Mouse (Mus musculus): ENCODE measurements around the gene Mllt10.
A peak's percentile ranks its signal among the peaks of the same experiment; 100 is the strongest.

Gene Mllt10

DNA sequence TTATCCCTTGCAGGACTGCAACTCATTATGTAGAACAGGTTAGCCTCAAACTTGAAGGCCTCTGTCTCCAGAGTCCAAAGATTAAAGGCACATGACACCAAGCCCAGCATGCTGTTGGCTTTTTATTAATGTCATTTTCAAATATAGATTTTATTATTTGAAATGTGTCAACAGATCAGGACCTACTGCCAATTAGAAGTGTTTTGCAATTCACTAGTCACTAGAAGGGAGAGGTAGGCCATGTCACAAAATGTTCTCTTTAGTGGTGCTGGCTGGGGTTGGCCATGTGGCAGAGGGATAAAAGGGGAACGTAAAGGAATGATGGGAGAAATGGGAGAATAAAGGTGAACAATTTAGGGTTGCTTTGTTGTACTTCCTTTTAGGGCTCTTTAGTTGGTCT lies 38.8 kb downstream of the Mllt10 start:
- DNase-seq, result no peak

DNA sequence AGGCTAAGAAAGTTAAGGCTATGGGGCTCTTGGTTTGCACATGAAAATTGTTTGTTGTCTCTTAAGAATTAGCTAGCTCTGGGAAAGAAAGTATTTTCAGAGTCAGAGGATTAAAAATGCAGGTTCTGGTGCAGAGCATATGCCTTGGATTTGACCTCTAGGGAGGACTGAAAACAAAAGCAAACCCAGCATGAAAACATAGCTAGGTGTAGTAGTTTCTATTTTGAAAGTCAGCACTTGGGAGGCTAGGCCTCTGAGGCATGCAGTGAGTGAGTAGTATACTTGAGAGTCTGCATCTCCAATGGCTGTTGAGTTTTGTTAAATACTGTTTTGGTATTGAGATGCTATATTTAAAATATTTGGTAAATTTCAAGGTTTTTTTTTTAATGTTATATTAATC lies 39.3 kb downstream of the Mllt10 start:
- DNase-seq, result no peak

DNA sequence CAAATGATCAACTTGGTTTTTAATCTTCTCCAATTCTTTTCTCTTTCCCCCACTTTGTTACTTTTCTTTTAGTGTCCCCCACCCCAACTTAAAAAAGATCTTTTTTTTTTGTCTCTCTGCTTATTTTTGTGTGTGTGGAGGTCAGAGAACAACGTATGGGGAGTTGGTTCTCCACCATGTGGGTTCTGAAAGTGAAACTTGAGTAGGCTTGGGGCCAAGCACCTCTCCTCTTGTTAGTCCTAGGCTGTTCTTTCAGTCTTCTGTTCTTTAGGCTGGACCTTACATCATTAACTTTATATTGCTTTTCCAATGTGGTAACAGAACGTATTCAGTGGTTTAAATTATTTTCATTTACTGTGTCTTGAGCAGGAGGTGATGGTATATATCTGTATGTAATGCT lies 40.8 kb downstream of the Mllt10 start:
- no peak for DNase-seq

DNA sequence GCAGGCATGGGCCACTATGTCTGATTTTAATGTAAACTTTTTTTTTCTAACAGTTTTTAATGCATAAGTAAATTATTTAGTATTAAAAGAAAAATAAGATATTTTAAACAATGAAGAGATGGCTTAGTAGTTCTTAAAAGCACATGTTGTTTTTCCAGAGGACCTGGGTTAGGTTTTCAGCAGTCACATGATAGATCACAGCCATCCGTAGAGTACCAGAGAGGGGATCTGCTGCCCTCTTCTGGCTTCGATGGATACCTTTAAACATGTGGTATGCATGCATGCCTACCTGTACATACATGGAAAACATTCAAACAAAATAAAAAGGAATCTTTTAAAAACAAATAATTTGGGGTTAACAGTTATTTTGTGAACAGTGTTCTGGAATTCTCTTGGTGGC lies 45.9 kb downstream of the Mllt10 start:
- peak; percentile 31 to 51 for DNase-seq

DNA sequence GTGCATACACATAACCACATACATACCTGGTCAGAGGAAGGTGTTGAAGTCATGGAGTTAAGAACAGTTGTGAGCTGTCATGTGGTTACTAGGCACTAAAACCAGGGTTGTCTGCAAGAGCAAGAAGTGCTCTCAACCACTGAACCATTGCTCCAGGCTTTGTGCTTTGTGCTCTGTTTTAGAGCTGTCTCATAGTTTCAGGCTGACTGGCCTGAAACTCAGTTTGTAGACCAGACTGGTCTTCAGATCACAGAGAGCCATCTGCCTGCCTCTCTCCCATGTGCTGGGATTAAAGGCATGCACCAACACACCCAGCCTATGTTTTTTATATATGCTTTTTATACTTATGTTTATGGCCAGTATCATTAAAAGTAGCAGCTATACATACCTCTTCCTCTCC lies 52.5 kb downstream of the Mllt10 start:
- no peak for DNase-seq

DNA sequence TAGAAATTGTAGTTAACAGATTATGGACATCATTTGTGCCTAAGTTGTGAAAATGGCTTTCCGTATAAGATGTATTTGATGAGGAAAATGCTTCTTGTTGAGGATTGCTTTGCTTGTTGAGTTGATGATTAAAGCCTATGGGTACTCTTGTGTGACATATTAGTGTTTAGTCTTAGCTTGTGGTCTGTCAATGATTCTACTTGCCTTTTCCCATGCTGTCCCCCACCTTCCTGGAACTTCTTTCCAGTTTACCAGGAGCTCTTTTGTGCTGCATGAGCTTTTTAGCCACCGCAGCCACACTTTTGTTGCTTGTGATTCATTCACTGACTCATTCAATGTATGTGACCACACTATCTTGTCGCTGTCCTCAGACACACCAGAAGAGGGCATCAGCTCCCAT lies 53.2 kb downstream of the Mllt10 start:
- peak in 1 of 2 experiments; percentile 14 for DNase-seq

DNA sequence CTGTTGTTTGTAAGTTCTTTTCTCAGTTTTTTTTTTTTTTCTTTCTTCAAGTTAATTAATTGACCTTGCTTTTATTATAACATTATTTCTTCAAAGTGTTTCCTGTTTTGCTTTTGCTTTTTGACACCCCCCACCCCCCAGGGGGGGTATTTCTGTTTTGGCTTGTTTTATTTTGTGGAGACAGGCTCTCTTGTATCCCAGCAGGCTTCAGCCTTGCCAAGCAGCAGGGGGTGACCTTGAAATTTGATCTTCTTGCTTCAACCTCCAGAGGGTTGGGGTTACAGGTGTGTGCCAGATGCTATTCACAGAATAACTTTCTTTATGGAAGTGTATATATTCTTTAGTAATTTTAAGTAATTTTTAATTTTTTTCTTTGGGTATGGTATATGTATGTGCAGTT lies 56.4 kb downstream of the Mllt10 start:
- DNase-seq, result peak; percentile 43 to 60

DNA sequence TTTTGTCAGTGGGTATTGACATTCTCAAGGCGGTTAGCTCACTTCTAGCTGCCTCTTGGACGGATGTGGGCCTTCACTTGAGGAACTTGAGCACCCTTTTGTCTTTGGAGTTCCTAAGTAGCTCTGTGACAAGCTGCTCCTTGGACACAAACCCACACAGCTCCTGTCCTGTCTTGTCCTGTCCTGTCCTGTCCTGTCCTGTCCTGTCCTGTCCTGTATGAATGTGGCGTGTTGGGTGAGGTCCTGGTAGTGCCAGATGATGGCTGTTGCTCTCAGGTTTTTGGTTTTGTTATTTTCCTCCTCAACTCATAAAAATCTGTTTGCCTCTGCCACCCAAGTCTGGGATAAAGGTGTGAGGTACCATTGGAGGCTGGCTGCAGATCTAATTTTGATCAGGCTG lies 61.4 kb downstream of the Mllt10 start:
- DNase-seq, result no peak

DNA sequence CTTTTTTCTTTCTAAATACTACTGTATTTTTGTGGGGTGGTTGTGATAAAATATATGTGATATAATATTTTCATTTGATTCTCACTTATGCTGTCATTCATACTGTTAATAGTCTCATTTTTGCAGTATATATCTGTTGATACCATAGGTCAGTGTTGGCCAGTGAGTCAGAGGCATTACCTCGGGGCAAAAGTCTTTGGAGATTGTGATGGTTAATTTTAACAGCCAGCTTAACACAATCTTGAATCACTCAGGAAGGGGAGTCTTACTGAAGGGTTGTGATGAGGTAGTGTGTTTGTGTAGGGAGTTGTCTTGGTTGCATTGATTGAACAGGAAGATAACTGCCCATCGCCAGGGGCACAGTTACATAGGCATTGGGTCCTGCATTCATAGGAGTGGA lies 83.1 kb downstream of the Mllt10 start:
- no peak for DNase-seq

DNA sequence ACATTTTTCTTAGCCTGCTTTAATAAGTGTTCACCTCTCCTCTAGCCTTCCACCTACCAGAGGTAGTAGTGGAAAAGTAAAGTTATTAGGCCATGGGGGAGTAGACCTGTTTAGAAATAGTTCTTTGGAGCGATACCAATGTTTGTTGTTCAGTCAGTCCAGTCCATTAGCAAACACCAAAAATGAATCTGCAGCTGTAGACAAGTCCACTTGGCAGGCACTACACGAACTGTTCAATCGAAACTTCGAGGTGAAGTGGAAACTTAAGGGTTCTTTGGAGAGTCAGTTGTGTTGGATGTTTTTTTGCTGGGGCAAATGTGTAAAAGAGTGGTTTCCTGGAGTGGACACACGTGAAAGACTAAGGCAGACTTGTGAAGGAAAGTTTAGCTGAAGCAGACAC lies 84.6 kb downstream of the Mllt10 start:
- DNase-seq, result no peak

DNA sequence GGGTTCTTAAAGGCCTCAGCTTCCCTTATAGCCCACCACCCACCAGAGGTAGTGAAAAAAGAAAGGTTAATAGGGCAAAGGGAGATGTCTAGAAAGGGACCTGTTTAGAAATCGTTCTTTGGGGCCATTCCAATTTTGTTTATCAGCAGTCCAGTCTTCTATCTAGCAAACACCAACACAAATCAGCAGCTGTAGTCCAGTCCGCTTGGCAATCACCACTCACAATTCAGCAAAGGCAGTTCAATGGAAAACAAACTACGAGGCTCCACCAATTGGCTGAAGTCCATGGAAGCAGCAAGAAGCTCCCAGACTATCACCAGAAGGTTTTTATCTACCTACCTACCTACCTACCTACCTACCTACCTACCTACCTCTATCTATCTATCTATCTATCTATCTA lies 101.1 kb downstream of the Mllt10 start:
- no peak for DNase-seq

DNA sequence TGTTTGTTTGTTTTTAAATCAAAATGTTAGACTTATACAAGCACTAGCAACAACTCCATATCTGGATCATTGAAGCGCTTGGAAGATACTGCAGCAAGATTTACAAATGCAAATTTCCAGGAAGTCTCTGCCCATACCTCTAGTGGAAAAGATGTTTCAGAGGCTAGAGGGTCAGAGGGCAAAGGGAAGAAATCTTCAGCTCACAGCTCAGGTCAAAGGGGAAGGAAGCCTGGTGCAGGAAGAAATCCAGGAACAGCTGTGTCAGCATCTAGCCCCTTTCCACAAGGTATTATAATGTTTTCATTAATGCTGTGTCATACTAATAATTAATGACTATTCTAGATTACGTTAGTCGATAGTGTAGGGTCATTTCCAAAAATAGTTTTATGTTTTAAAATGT lies 104.4 kb downstream of the Mllt10 start:
- peak in 1 of 2 experiments; percentile 8 for DNase-seq

DNA sequence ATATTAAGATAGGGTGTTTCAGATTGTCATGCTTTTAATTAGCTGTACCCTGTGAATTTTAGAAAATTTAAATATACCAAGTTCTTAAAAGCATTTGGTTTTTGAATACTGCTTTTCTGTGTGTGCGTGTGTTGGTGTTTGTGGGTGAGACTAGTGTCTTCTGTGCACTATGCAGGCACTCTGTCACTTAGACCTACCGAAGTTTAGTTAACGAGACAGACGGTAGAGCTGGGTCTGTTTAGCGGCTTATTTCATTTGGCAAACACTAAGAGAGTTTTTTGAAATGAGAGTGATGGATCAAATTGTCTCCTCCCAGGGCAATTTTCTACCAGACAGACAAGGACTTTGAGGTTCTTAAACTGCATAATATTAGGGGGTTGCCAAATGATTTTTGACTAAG lies 106.0 kb downstream of the Mllt10 start:
- DNase-seq, result no peak

DNA sequence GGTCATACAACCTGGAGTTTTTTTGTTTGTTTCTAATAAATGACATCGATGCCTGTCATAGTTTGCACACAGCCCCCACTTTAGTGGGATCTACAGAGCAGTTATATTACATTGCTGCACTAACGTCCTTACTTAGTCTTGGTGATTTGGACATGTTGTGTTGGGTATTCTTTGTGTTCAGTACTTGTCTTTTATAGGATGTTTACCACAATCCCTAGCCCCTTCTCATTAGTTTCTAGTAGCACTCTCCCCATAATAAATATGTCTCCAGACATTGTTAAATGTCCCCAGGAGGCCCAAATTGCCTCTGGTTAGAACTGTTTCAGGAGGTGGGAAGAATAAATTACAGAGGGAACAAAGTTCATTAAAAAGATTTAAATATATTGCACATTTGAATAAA lies 110.5 kb downstream of the Mllt10 start:
- DNase-seq, result no peak

DNA sequence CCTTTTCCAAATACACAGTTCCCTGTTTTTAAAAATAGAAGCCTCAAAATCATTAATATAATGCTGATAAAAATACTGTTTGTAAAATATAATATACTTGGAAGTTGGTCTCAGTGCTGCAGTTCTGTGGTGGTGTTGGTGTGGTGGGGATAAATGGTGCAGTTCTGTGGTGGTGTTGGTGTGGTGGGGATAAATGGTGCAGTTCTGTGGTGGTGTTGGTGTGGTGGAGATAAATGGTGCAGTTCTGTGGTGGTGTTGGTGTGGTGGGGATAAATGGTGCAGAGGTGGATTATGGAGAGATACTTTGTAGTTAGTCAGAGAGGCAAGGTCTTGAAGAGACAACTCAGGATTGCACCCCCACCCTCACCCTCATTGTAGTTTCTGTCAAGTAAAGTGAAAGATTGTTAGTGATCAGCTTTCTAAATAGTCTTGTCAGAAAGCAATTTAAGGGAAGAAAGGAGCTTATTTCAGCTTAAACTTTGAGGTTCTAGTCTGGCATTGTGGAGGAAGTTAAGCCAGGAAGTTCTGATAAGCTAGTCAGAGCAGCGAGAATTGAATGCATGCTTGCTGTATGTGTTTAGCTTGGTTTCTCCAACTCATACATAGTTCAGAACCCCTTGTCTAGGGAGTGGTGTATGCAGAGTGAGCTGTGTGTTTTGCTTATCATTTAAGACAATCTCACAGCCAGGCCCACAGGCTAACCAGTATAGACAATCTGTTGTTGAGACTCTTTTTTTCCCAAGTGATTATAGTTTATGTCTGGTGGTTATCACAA lies 114.3 kb downstream of the Mllt10 start:
- no peak for DNase-seq

DNA sequence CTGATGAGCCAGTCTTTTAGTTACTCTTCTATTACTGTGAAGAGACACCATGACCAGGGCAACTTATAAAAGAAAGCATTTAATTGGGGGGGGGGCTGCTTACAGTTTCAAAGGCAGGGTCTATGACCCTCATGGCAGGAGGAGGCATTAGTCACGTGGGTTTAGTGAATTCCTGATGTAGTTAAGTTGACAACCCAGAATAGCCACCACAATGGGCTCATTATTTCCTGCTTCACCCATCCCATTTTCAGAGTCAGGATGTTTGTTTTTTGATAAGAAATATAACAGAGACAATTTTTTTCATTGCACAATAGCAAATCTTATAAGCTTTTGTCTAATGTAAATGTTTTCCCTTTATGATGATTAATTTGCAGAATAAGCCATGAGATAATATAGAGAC lies 120.2 kb downstream of the Mllt10 start:
- DNase-seq, result no peak

DNA sequence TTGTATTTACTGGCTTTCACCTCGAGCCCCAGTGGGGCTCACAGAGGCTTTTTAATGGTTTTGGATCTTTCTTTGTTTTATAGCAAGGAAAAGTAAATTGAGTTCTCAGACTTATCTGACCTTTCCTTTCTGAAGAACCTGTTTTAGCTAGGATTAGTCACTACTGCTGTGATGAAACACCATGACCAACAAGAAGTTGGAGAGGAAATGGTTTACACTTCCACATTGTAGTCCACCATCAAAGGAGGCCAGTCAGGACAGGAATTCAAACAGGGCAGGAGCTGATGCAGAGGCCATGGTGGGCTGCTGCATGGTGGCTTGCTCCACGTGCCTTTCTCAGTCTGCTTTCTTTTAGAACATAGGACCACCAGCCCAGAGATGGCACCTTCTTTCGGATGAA lies 121.2 kb downstream of the Mllt10 start:
- DNase-seq, result no peak

DNA sequence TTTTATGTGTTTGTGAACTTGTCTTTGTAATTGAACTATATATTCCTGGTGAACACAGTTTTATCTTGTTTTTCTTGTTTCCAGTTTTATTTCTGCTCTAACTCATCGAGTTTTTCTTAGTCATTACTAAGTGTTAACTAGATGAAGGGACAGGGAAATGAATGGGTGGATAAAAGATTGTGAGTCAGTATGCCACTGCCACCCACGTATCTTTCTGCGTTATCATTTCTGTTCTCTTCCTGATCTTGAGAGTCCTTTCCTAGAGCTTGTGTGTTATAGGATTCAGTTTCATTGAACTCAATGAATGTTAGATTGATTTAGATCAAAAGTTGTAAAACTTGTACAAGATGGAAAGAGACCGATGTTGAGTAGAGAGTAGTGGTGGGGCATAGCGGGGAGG lies 125.3 kb downstream of the Mllt10 start:
- no peak for DNase-seq

DNA sequence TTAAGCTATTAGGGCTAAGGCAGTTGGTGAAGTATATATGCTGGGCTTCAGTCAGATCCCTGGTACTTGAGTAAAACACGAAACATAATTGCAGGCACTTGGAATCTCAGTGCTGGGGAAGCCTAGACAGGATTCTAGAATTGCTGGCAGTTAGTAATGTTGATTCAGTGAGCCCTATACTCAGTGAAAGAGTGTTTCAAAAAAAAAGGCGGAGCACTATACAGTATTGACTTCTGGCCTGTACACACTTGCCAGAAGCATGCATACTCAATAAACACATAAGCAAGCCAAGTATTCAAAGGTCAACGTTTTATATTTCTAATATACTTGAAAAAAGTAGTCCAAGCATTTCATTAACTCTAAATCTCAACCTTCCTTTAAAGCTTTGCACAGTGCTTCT lies 126.6 kb downstream of the Mllt10 start:
- no peak for DNase-seq

DNA sequence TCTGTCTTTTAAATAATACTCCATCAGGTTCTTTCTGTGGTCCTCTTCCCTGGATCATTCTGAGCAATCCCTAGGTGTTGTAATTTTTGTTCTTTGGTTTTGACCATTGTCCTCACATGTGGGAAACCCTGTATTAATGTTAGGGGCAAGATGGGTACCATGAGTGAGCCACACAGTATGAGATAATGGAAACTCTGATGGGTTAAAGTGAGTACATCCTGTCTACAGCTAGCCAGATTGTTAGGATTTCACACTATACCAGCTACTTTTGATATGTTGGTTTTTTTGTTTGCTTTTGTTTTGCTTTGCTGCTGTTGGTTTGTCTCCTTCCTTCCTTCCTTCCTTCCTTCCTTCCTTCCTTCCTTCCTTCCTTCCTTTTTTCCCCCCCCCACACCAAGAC lies 128.0 kb downstream of the Mllt10 start:
- no peak for DNase-seq

DNA sequence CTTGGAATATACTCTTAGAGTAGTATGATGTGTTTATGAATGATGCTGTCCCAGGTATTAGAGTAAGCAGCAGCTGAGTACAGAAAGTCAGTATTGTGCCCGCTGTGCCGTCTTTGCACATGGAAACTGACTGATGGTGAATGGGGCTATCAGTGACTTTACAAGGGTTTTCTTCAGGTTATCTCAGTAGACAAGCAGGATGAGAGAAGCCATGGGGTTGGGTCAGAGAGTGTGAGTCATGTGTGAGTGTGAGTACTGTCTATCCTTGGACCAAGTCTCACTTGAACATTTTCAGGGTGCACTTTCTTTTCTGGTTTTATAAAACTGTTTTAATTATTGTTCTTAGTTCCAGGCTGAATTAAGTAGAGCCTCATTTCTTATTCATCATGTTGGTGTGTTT lies 133.3 kb downstream of the Mllt10 start:
- no peak for DNase-seq

DNA sequence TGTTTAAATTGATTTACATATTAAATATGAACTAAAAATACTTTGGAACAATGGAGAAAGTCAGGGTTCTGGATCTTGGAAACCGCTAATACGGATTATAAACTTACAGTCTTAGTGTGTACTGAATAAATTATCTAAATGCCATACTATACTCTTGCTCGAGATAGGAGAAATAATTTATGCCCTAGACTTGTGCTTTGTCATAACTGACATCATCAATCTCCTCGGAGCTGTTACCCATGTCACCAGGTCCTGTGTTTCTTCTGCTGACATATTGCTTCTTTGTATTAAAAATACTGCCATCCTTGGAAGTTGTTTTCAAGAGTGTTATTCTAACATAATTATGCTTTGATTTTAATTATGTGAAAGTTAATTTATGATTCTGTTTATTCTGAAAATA lies 140.2 kb downstream of the Mllt10 start:
- no peak for DNase-seq

DNA sequence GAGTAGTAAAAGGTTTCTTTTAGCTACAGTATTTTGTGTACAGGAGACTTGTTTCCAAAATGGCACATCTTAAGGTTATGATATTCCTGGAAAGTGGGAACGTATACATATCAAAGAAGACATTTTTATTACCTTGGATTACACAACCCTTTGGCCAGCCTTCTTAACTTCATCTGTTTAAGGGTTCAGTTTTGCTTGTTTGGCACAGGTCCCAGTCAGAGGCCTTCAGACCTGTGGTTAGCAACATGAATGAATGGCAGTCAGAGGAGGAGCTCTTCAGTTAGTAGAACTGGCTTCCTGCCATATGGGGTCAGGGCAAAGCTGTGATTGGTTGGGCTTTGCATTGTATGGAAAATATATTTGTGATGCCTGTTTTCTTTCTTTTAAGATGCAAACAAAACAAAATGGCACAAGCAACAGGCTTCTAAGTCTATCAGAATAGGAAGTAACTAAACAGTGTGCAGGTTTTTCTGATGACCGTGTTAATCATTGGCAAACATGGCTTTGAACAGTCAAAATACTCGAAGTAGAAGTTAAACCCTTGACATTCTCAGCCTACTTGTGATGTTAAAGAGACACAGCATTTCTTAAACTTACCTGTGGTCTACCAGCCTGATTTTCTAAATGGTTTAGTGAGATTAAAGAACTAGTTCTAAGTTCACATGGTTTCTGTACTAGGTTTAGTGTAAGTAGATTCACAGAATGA lies 140.8 kb downstream of the Mllt10 start:
- peak; percentile 74 to 82 for DNase-seq

DNA sequence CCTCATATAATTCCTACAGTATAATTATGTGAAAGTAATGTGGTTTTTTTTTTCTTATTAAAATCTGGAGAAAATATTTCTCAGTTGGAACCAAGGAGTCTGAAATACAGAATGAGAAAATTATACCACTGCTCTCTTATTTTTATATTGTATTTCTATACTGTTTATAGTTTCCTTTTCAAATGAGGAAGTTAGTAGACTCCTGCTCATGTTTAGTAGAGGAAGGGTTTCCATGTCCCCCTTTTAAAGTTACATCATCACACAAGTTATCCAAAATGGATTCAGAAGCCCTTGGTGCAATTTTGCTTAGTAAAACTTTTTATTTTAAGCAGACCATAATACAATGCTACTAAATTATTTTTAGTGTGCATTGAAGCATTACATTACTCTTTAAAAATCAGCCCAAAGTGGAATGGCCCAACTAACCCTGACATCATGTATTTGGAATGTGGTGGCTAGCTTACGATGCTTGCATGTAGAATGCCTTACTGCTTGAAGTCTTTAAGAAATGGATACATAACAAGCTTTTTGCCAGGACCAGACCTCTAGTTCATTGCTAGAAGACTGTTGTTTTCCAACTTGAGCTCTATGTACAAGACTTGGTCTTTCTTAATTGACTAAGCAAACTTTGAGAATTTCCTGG lies 146.9 kb downstream of the Mllt10 start:
- no peak for DNase-seq
